Mouse (Mus musculus) embryonic facial prominence, embryonic 14.5 days (tissue): Measurements from ENCODE around the gene Nrgn. TPM values are rescaled to one million over a fixed set of nuclear protein-coding genes. Genes with fewer than 3 reads are reported as not detected.
A peak's percentile ranks its signal among the peaks of the same experiment; 100 is the strongest.

Experiments used
- ATAC-seq: fragments of 200-750 bp; cut with Nextera tagmentation; 2 replicates; pipeline ENCODE4 v1.8.0; 2017; ENCODE audit warnings: low read depth, moderate number of reproducible peaks, moderate TSS enrichment
- DNase-seq: peaks from one replicate; pipeline ENCODE4 v3.0.0-alpha.2; 2015; ENCODE audit warnings: low spot score
- H3K27ac ChIP-seq: fragments of 300-500 bp; sonication (generic); replicated peaks from 2 replicates; pipeline ENCODE4 v1.5.1; 2014; ENCODE audit warnings: low read depth, mild to moderate bottlenecking, low read length, moderate library complexity
- H3K27me3 ChIP-seq: fragments of 300-500 bp; sonication (generic); replicated peaks from 2 replicates; pipeline ENCODE4 v1.6.1; 2014; ENCODE audit warnings: low read length; ENCODE audit not compliant: control insufficient read depth, insufficient read depth
- H3K36me3 ChIP-seq: fragments of 300-500 bp; sonication (generic); 2 replicates; pipeline ENCODE4 v1.6.1; 2014; ENCODE audit warnings: low read length, mixed read lengths; ENCODE audit not compliant: control insufficient read depth, insufficient read depth
- H3K4me1 ChIP-seq: fragments of 300-500 bp; sonication (generic); 2 replicates; pipeline ENCODE4 v1.6.1; 2014; ENCODE audit warnings: antibody characterized with exemption, low read length; ENCODE audit not compliant: control insufficient read depth, insufficient read depth
- H3K4me2 ChIP-seq: fragments of 300-500 bp; sonication (generic); 2 replicates; pipeline ENCODE4 v1.6.1; 2014; ENCODE audit warnings: low read depth, mild to moderate bottlenecking, low read length, moderate library complexity, mixed read lengths
- H3K4me3 ChIP-seq: fragments of 300-500 bp; sonication (generic); 2 replicates; pipeline ENCODE4 v1.5.1; 2014; ENCODE audit warnings: low read depth, mild to moderate bottlenecking, low read length
- H3K9ac ChIP-seq: fragments of 300-500 bp; sonication (generic); 2 replicates; pipeline ENCODE4 v1.6.1; 2014; ENCODE audit warnings: low read depth, mild to moderate bottlenecking, low read length, moderate library complexity, mixed read lengths
- H3K9me3 ChIP-seq: fragments of 300-500 bp; sonication (generic); 2 replicates; pipeline ENCODE4 v1.6.1; 2016; ENCODE audit warnings: low read length; ENCODE audit not compliant: control insufficient read depth
- WGBS: fragments of 180-500 bp; shearing (Covaris S2); extraction: QIAGEN DNeasy Blood & Tissue Kit; methylation state at CpG from one replicate; pipeline ENCODE4 v1.1.7; 2014; 5-methylcytosine and 5-hydroxymethylcytosine counted together
- polyA plus RNA-seq: library from polyadenylated mRNA; unstranded; fragments of >200 nt; fragmentation: Nextera tagmentation; extraction: Ambion mirVana; gene quantifications from 2 replicates; pipeline ENCODE4 v1.2.1, GENCODE M21; 2014

Nrgn gene
- polyA plus RNA-seq, 1 experiment from 2014 or later = 7.0 TPM

GRCm38 (mm10) chr9:37546889-37547288 is 5.8 kb downstream of the Nrgn start:
- no peak overlapping the region for H3K9ac ChIP-seq
- DNase-seq = no peak
- H3K4me1 ChIP-seq = peaks cover 13% of the 10 kb centered on the region; the same call in 1 of the 2 replicates
- no peaks in the 10 kb centered on the region for H3K36me3 ChIP-seq
- H3K9me3 ChIP-seq = no peaks in the 10 kb centered on the region
- peaks cover 54% of the 10 kb centered on the region for H3K27me3 ChIP-seq
- H3K4me2 ChIP-seq = no peak overlapping the region
- H3K4me3 ChIP-seq = no peak overlapping the region
- no peak for ATAC-seq
- WGBS = 83% methylated on average over 1 of the region's 1 CpGs
- no peak overlapping the region for H3K27ac ChIP-seq

GRCm38 (mm10) chr9:37545847-37546452 is 6.8 kb downstream of the Nrgn start:
- Histone ChIP-seq H3K9me3 (no peaks in the 10 kb centered on the region), H3K4me2 (no peak overlapping the region), H3K27me3 (peaks cover 45% of the 10 kb centered on the region), H3K4me3 (no peak overlapping the region), H3K36me3 (no peaks in the 10 kb centered on the region), H3K27ac (no peak overlapping the region), H3K4me1 (peaks cover 13% of the 10 kb centered on the region; the same call in 1 of the 2 replicates), H3K9ac (no peak overlapping the region)
- DNase-seq (no peak), ATAC-seq (no peak)
- WGBS = 12% methylated on average over 27 of the region's 27 CpGs

GRCm38 (mm10) chr9:37545166-37545610 is 7.5 kb downstream of the Nrgn start:
- peaks cover 13% of the 10 kb centered on the region; the same call in 1 of the 2 replicates for H3K4me1 ChIP-seq
- peak overlapping the region; percentile 20; the same call in 1 of the 2 replicates for H3K9ac ChIP-seq
- ATAC-seq (no peak), DNase-seq (no peak)
- H3K4me2 ChIP-seq = peak overlapping the region; percentile 67
- no peaks in the 10 kb centered on the region for H3K9me3 ChIP-seq
- 2% methylated on average over 17 of the region's 17 CpGs for WGBS
- no peak overlapping the region for H3K27ac ChIP-seq
- no peaks in the 10 kb centered on the region for H3K36me3 ChIP-seq
- peaks cover 37% of the 10 kb centered on the region for H3K27me3 ChIP-seq
- H3K4me3 ChIP-seq = peak overlapping the region; percentile 35

DNA sequence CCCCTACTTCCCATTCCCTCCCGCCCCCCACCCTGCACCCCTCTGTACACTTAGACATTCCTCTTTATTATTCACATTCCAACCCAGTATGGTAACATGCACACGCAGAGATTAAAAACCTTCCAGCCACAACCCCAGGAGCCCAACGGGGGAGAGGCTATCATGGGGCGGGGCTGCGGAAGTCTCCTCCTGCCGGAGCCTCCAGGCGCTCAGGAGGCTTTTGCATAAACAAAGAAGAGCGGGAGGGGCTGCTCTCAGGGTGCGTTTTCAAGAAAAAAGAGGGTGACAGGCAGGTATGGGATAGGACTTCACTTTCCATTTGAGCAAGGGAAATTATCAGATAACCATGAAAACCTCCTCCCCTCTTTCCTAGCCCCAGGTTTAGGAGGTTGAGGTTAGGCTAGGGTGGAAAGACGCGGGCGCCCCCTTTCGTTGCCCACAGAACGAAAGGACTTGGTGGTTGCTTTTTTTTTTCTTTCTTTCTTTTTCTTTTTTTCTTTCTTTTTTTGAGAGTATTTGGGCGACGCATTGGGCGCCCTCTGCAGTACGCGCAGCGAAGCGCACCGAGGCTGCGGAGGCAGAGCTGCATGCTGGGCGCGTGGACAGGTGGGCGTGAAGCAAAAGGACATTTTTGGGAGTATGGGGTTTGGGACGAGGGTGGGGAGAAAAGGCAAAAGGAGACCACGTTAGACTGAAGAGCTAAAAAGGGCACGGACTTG is 8.1 kb downstream of the Nrgn start:
- peak; percentile 61 for DNase-seq
- peaks cover 13% of the 10 kb centered on the region; the same call in 1 of the 2 replicates for H3K4me1 ChIP-seq
- no peaks in the 10 kb centered on the region for H3K9me3 ChIP-seq
- H3K27me3 ChIP-seq = peaks cover 33% of the 10 kb centered on the region
- peak overlapping the region; percentile 35 for H3K4me3 ChIP-seq
- peak; percentile 58 for ATAC-seq
- no peaks in the 10 kb centered on the region for H3K36me3 ChIP-seq
- H3K27ac ChIP-seq = no peak overlapping the region
- 1% methylated on average over 29 of the region's 29 CpGs for WGBS
- peak overlapping the region; percentile 20 for H3K9ac ChIP-seq
- peak overlapping the region; percentile 67 for H3K4me2 ChIP-seq

DNA sequence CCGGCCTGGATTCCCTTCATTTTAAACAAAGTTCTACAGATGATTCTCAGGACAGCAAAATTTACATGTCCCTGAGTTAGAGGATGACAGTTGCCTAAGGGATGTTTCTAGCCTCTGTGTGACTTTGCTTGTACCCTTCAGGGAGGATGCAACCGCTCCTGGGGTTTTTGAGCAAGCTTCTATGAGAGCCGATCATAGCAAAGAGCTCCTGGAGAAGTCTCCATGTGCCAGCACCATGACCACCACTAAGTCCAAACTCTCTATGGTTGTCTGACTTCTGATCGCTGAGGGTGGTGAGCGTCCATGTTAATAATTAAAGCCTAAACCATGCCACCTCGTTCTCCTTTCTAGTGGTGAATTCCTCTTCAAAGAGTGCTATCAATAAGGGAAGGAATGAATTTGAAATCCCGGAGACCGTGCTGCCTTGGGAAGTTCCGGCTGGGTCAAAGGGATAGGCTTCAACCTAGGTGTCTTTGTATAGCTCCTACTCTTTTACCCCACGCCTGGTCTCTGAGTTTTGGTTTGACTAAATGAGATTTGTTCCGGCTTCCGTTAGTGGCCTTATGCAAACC is 8.7 kb downstream of the Nrgn start:
- WGBS = 26% methylated on average over 12 of the region's 12 CpGs
- peak overlapping the region; percentile 20; the same call in 1 of the 2 replicates for H3K9ac ChIP-seq
- peak overlapping the region; percentile 67 for H3K4me2 ChIP-seq
- H3K27ac ChIP-seq = no peak overlapping the region
- DNase-seq (no peak), ATAC-seq (no peak; the same call in 1 of the 2 replicates)
- peaks cover 28% of the 10 kb centered on the region for H3K27me3 ChIP-seq
- H3K4me3 ChIP-seq = peak overlapping the region; percentile 35
- H3K9me3 ChIP-seq = no peaks in the 10 kb centered on the region
- no peaks in the 10 kb centered on the region for H3K36me3 ChIP-seq
- H3K4me1 ChIP-seq = peaks cover 13% of the 10 kb centered on the region; the same call in 1 of the 2 replicates

- ATAC-seq (no peak), DNase-seq (no peak)
- Histone ChIP-seq H3K9ac (no peak overlapping the region), H3K27me3 (peaks cover 20% of the 10 kb centered on the region), H3K4me2 (no peak overlapping the region), H3K27ac (no peak overlapping the region), H3K4me3 (no peak overlapping the region), H3K36me3 (no peaks in the 10 kb centered on the region), H3K9me3 (no peaks in the 10 kb centered on the region), H3K4me1 (peaks cover 13% of the 10 kb centered on the region; the same call in 1 of the 2 replicates)
- WGBS = 68% methylated on average over 7 of the region's 7 CpGs
These were observed 10.7 kb downstream of the Nrgn start for GRCm38 (mm10) chr9:37541851-37542642.

- WGBS = 82% methylated on average over 6 of the region's 6 CpGs
- ATAC-seq (no peak), DNase-seq (no peak)
- peaks cover 11% of the 10 kb centered on the region for H3K27me3 ChIP-seq
- H3K4me1 ChIP-seq = peaks cover 13% of the 10 kb centered on the region; the same call in 1 of the 2 replicates
- no peaks in the 10 kb centered on the region for H3K36me3 ChIP-seq
- H3K4me3 ChIP-seq = no peak overlapping the region
- H3K4me2 ChIP-seq = no peak overlapping the region
- H3K27ac ChIP-seq = no peak overlapping the region
- no peak overlapping the region for H3K9ac ChIP-seq
- no peaks in the 10 kb centered on the region for H3K9me3 ChIP-seq
These were observed 11.8 kb downstream of the Nrgn start for GRCm38 (mm10) chr9:37540701-37541575.
